7 mouse cellular contexts compared by ENCODE assay signal in the genomic region with DNA sequence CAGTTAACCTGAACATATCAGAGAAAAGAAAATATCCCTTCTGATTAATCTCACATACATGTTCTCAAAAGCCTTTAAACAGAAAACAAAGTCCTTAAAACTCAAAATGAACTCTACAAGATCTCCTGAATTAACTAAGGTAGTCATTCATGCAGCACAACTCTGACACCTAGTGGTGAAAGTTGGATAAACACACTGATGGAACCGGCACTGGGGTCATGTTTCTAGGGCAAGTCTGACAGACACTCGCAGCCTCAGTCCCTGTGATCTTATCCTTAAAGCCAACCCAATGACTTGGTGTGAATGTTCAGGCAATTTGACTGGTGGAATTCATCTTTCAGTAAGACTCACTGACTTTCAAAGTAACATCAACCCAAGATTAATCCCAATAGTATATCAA. TPM values are rescaled to one million over a fixed set of nuclear protein-coding genes. Genes with fewer than 3 reads are reported as not detected.
A peak's percentile ranks its signal among the peaks of the same experiment; 100 is the strongest.
DNase-seq lines count a peak whose midpoint lies in the region; ATAC-seq and TF ChIP-seq lines count a peak whose summit lies in the region.

No protein-coding gene starts in this region.

- no peaks in the 10 kb centered on the region for H3K27me3 ChIP-seq in E14TG2a.4 (ENCODE audit: insufficient read depth, low read length)
- no peaks in the 10 kb centered on the region for H3K27me3 ChIP-seq in kidney, postnatal 0 days (ENCODE audit: insufficient read depth, low read length)
- H3K27me3 ChIP-seq in liver, postnatal 0 days (ENCODE audit: insufficient read depth, low read length) = no peaks in the 10 kb centered on the region

- TF ChIP-seq CTCF in E14TG2a.4 (conservative IDR thresholded peaks at IDR 0.05; ENCODE audit: low read length) = peak; percentile 69
- peak; percentile 93 for TF ChIP-seq CTCF in kidney, postnatal 0 days (IDR thresholded peaks at IDR 0.05; ENCODE audit: low read depth)
- peak; percentile 87 for TF ChIP-seq CTCF in liver, postnatal 0 days (IDR thresholded peaks at IDR 0.05; ENCODE audit: low read depth)

- peaks cover 25% of the 10 kb centered on the region for H3K9me3 ChIP-seq in E14TG2a.4 (ENCODE audit: low read length)
- H3K9me3 ChIP-seq in kidney, postnatal 0 days (replicated peaks; ENCODE audit: low read length) = no peaks in the 10 kb centered on the region
- no peaks in the 10 kb centered on the region for H3K9me3 ChIP-seq in liver, postnatal 0 days (ENCODE audit: low read length)

- peak; percentile 98 for ATAC-seq in common myeloid progenitor, adult 5-6 weeks (replicated peaks; ENCODE audit: low read depth, poor library complexity, severe bottlenecking)
- no peak for ATAC-seq in kidney, postnatal 0 days (replicated peaks; ENCODE audit: low FRiP score, low read depth)
- peak; percentile 76 for ATAC-seq in liver, postnatal 0 days

- 2% methylated on average over 2 of the region's 2 CpGs for whole genome bisulfite sequencing in kidney, postnatal 0 days
- 3% methylated on average over 2 of the region's 2 CpGs for WGBS in liver, postnatal 0 days (ENCODE audit: insufficient replicate concordance)

- no peak overlapping the region for H3K4me2 ChIP-seq in kidney, postnatal 0 days (ENCODE audit: low read length)
- H3K4me2 ChIP-seq in liver, postnatal 0 days (ENCODE audit: low read depth, low read length) = no peak overlapping the region

- DNase-seq in T-cell, adult 2 months (ENCODE audit: low spot score) = peak; percentile 57
- DNase-seq in heart, adult 18-20 months = peak; percentile 49 to 85
- DNase-seq in kidney, postnatal 0 days (ENCODE audit: low spot score) = peak; percentile 86
- peak; percentile 66 for DNase-seq in liver, postnatal 0 days
- peak; percentile 80 for DNase-seq in retina, postnatal 1 day

- no peak for TF ChIP-seq EP300 in liver, postnatal 0 days (IDR thresholded peaks at IDR 0.05; ENCODE audit: low read depth)

- peaks cover 4% of the 10 kb centered on the region for H3K4me1 ChIP-seq in E14TG2a.4 (replicated peaks; ENCODE audit: low read depth, low read length)
- H3K4me1 ChIP-seq in kidney, postnatal 0 days (replicated peaks; ENCODE audit: insufficient read depth, low read length) = no peaks in the 10 kb centered on the region
- peaks cover 3% of the 10 kb centered on the region; the same call in 1 of the 2 replicates for H3K4me1 ChIP-seq in liver, postnatal 0 days (ENCODE audit: insufficient read depth)

- H3K9ac ChIP-seq in kidney, postnatal 0 days (ENCODE audit: low read depth, low read length) = no peak overlapping the region
- no peak overlapping the region for H3K9ac ChIP-seq in liver, postnatal 0 days (replicated peaks)

- H3K27ac ChIP-seq in kidney, postnatal 0 days = peak overlapping the region; percentile 63
- H3K27ac ChIP-seq in liver, postnatal 0 days (ENCODE audit: low read depth) = no peak overlapping the region

- H3K4me3 ChIP-seq in E14TG2a.4 (replicated peaks; ENCODE audit: low read length) = no peak overlapping the region
- H3K4me3 ChIP-seq in kidney, postnatal 0 days (replicated peaks; ENCODE audit: low read depth, low read length) = no peak overlapping the region
- no peak overlapping the region for H3K4me3 ChIP-seq in liver, postnatal 0 days (ENCODE audit: low read depth, low read length)

- H3K36me3 ChIP-seq in E14TG2a.4 (ENCODE audit: insufficient read depth, low read length) = no peaks in the 10 kb centered on the region
- no peaks in the 10 kb centered on the region for H3K36me3 ChIP-seq in kidney, postnatal 0 days (ENCODE audit: insufficient read depth, low read length)
- H3K36me3 ChIP-seq in liver, postnatal 0 days (replicated peaks; ENCODE audit: insufficient read depth, low read length) = no peaks in the 10 kb centered on the region

RNA-seq across cellular contexts. Expression of gene Filip1, which starts 13.4 kb away (rescaled TPM):
- 0.34 and 0.46 TPM in 2 replicates for total RNA-seq in common myeloid progenitor, adult 5-6 weeks (2017)
- total RNA-seq in heart, adult 18-20 months (2021) = 10 to 100 TPM; 79.3 to 88.2 TPM
- polyA plus RNA-seq in kidney, postnatal 0 days (2015; fragmentation: Nextera tagmentation; extraction: Ambion mirVana) = 5.3 and 5.9 TPM in 2 replicates
- 0.99 and 1.2 TPM in 2 replicates for polyA plus RNA-seq in liver, postnatal 0 days (2015; fragmentation: Nextera tagmentation; extraction: Ambion mirVana)

RNA-seq across cellular contexts. Expression of gene Senp6, which starts 40.7 kb away (rescaled TPM):
- total RNA-seq in common myeloid progenitor, adult 5-6 weeks (2017) = 203 and 226 TPM in 2 replicates
- total RNA-seq in heart, adult 18-20 months (2021) = 10 to 100 TPM; 64.3 to 65.1 TPM
- 52.6 and 59.4 TPM in 2 replicates for polyA plus RNA-seq in kidney, postnatal 0 days (2015; fragmentation: Nextera tagmentation; extraction: Ambion mirVana)
- 15.7 and 16.2 TPM in 2 replicates for polyA plus RNA-seq in liver, postnatal 0 days (2015; fragmentation: Nextera tagmentation; extraction: Ambion mirVana)

Comparison
In these comparisons a context has a peak if more than half of its experiments do, and no peak if none do; other contexts are left out.
1. RNA of gene Filip1, which starts 13.4 kb away (total RNA-seq): 79.3 to 88.2 TPM in heart, adult 18-20 months; 0.34 to 0.46 TPM in common myeloid progenitor, adult 5-6 weeks; every median in the first group is over 10 times any median in the second.
2. Peak in every context shown above with its lines, with median percentiles within 50 percentile points of each other: CTCF ChIP-seq and DNase-seq.